Mouse (Mus musculus) neural tube, embryonic 14.5 days (tissue): Measurements from ENCODE around the gene Selplg. TPM values are rescaled to one million over a fixed set of nuclear protein-coding genes. Genes with fewer than 3 reads are reported as not detected.
"Not testable (repeated sequence)": the region's sequence is repeated elsewhere in the genome, so short reads cannot be mapped to it uniquely, and the experiment has no call there.

ENCODE experiments used
- ATAC-seq: fragments of 200-750 bp; cut with Nextera tagmentation; 2 replicates; pipeline ENCODE4 v1.8.0; 2017; ENCODE audit warnings: low read depth, mild to moderate bottlenecking, moderate TSS enrichment, moderate library complexity
- H3K27ac ChIP-seq: fragments of 300-500 bp; sonication (generic); 2 replicates; pipeline ENCODE4 v1.5.1; 2014; ENCODE audit warnings: low read depth, mild to moderate bottlenecking, control low read depth, low read length, moderate library complexity, mixed read lengths
- H3K27me3 ChIP-seq: fragments of 300-500 bp; sonication (generic); 2 replicates; pipeline ENCODE4 v1.6.1; 2014; ENCODE audit warnings: low read length; ENCODE audit not compliant: control insufficient read depth, insufficient read depth
- H3K36me3 ChIP-seq: fragments of 300-500 bp; sonication (generic); 2 replicates; pipeline ENCODE4 v1.6.1; 2014; ENCODE audit warnings: low read length, mixed read lengths; ENCODE audit not compliant: control insufficient read depth, insufficient read depth
- H3K4me1 ChIP-seq: fragments of 300-500 bp; sonication (generic); 2 replicates; pipeline ENCODE4 v1.6.1; 2014; ENCODE audit warnings: low read length; ENCODE audit not compliant: control insufficient read depth, insufficient read depth
- H3K4me2 ChIP-seq: fragments of 300-500 bp; sonication (generic); 2 replicates; pipeline ENCODE4 v1.6.1; 2014; ENCODE audit warnings: mild to moderate bottlenecking, low read depth, low read length, control low read depth
- H3K4me3 ChIP-seq: fragments of 300-500 bp; sonication (generic); 2 replicates; pipeline ENCODE4 v1.5.1; 2014; ENCODE audit warnings: low read depth, low read length, control low read depth, mixed read lengths
- H3K9ac ChIP-seq: fragments of 300-500 bp; sonication (generic); replicated peaks from 2 replicates; pipeline ENCODE4 v1.6.1; 2014; ENCODE audit warnings: low read depth, mild to moderate bottlenecking, control low read depth, low read length, mixed read lengths
- H3K9me3 ChIP-seq: fragments of 300-500 bp; sonication (generic); 2 replicates; pipeline ENCODE4 v1.6.1; 2016; ENCODE audit warnings: low read length; ENCODE audit not compliant: control insufficient read depth
- WGBS: fragments of 180-500 bp; shearing (Covaris S2); extraction: QIAGEN DNeasy Blood & Tissue Kit; methylation state at CpG from one replicate; pipeline ENCODE4 v1.1.7; 2014; 5-methylcytosine and 5-hydroxymethylcytosine counted together
- polyA plus RNA-seq: library from polyadenylated mRNA; unstranded; fragments of >200 nt; fragmentation: Nextera tagmentation; extraction: Ambion mirVana; gene quantifications from 2 replicates; pipeline ENCODE4 v1.2.1, GENCODE M21; 2014

Selplg gene
- polyA plus RNA-seq, 1 experiment from 2014 or later, result 1.8 TPM

- no peak for ATAC-seq
- Histone ChIP-seq H3K9ac (no peak overlapping the region), H3K27ac (no peak overlapping the region), H3K4me2 (no peak overlapping the region), H3K4me3 (no peak overlapping the region), H3K27me3 (no peaks in the 10 kb centered on the region), H3K9me3 (no peaks in the 10 kb centered on the region), H3K4me1 (no peaks in the 10 kb centered on the region), H3K36me3 (no peaks in the 10 kb centered on the region)
- WGBS, result 96% methylated on average over 7 of the region's 7 CpGs
Observed at GRCm38 (mm10) chr5:113782624-113783023, 49.8 kb downstream of the Selplg start.

DNA sequence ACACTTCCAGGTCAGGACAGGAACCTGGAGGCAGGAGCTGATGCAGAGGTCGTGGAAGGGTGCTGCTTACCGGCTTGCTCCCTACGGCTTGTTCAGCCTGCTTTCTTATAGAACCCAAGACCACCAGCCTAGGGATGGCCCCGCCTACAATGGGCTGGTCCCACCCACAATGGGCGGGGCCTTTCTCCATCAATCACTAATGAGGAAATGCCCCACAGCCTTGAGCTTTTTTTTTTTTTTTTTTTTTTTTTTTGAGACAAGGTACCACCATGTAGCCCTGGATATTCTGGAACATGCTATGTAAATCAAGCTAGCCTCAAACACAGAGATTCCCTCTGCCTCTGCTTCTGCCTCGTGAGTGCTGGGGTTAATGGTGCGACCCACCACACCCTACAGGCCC is 50.6 kb downstream of the Selplg start:
- ATAC-seq, result no peak
- H3K27me3 ChIP-seq, result no peaks in the 10 kb centered on the region
- no peak overlapping the region for H3K27ac ChIP-seq
- no peaks in the 10 kb centered on the region for H3K4me1 ChIP-seq
- no peaks in the 10 kb centered on the region for H3K9me3 ChIP-seq
- no peak overlapping the region for H3K4me2 ChIP-seq
- H3K9ac ChIP-seq, result no peak overlapping the region
- WGBS, result 82% methylated on average over 7 of the region's 7 CpGs
- H3K4me3 ChIP-seq, result no peak overlapping the region
- H3K36me3 ChIP-seq, result 0 out of 2 replicates have a peak, but pooled peaks cover 3% of the 10 kb centered on the region

- Histone ChIP-seq H3K36me3 (peaks cover 7% of the 10 kb centered on the region; the same call in 1 of the 2 replicates), H3K9ac (no peak overlapping the region), H3K4me3 (no peak overlapping the region), H3K27me3 (no peaks in the 10 kb centered on the region), H3K27ac (no peak overlapping the region), H3K4me2 (no peak overlapping the region), H3K9me3 (no peaks in the 10 kb centered on the region), H3K4me1 (no peaks in the 10 kb centered on the region)
- ATAC-seq, result no peak
- 78% methylated on average over 7 of the region's 7 CpGs for WGBS
Observed at GRCm38 (mm10) chr5:113781254-113781653, 51.2 kb downstream of the Selplg start.

- Histone ChIP-seq H3K9ac (no peak overlapping the region), H3K27ac (no peak overlapping the region), H3K36me3 (peaks cover 12% of the 10 kb centered on the region; the same call in 1 of the 2 replicates), H3K9me3 (no peaks in the 10 kb centered on the region), H3K27me3 (no peaks in the 10 kb centered on the region), H3K4me2 (no peak overlapping the region), H3K4me1 (no peaks in the 10 kb centered on the region), H3K4me3 (no peak overlapping the region)
- 93% methylated on average over 5 of the region's 5 CpGs for WGBS
- no peak for ATAC-seq
Observed at GRCm38 (mm10) chr5:113780763-113781162, 51.7 kb downstream of the Selplg start.

GRCm38 (mm10) chr5:113780082-113780752 is 52.2 kb downstream of the Selplg start:
- no peak overlapping the region for H3K4me2 ChIP-seq
- WGBS, result 97% methylated on average over 3 of the region's 3 CpGs
- peaks cover 16% of the 10 kb centered on the region for H3K36me3 ChIP-seq
- H3K4me3 ChIP-seq, result no peak overlapping the region
- no peaks in the 10 kb centered on the region for H3K27me3 ChIP-seq
- no peak overlapping the region for H3K27ac ChIP-seq
- no peaks in the 10 kb centered on the region for H3K4me1 ChIP-seq
- no peaks in the 10 kb centered on the region for H3K9me3 ChIP-seq
- peak; percentile 34; the same call in 1 of the 2 replicates for ATAC-seq
- no peak overlapping the region for H3K9ac ChIP-seq

- Histone ChIP-seq H3K27ac (no peak overlapping the region), H3K4me1 (no peaks in the 10 kb centered on the region), H3K9ac (no peak overlapping the region), H3K27me3 (no peaks in the 10 kb centered on the region), H3K9me3 (no peaks in the 10 kb centered on the region), H3K4me3 (no peak overlapping the region), H3K36me3 (peaks cover 19% of the 10 kb centered on the region), H3K4me2 (no peak overlapping the region)
- no peak for ATAC-seq
- WGBS, result 81% methylated on average over 5 of the region's 5 CpGs
Observed at GRCm38 (mm10) chr5:113779569-113779968, 52.9 kb downstream of the Selplg start.

DNA sequence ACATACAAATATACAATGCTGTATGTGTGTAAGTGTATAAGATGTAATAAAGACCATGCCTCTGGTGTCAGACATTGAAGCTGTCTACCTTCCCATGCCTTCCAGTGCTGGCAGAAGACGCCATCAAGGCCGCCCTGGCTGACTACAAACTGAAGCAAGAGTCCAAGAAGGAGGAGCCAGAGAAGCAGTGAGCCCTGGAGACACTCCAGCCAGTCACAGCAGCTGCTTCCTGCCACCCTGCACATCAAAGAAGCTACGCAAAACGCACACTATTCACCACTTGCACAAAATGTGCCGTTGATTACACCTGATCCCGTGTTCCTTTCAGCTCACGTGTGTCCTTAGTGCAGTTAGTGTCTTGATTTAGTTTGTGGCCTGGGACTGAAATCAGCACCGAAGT is 54.7 kb downstream of the Selplg start:
- WGBS, result 90% methylated on average over 8 of the region's 8 CpGs
- ATAC-seq, H3K9ac ChIP-seq, H3K4me1 ChIP-seq, H3K4me3 ChIP-seq, H3K27ac ChIP-seq, H3K27me3 ChIP-seq, H3K4me2 ChIP-seq, H3K9me3 ChIP-seq: not testable (repeated sequence)
- peaks cover 19% of the 10 kb centered on the region for H3K36me3 ChIP-seq

DNA sequence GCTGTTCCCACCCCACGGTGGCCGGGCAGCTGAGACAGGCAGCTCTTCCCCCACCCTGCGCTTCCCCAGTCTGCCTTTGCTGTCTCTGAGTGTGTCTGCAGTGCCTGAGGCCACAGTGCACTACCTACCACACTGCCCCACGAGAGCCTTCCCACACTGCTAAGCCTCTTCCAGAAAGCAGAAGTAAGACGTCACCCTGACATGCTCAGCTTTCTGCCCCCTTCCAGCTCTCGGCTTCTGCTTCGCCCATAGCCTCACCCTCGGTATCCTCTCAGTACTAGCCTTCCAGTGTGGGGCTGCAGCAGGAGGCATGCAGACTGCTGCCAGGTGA is 55.6 kb downstream of the Selplg start:
- peaks cover 19% of the 10 kb centered on the region for H3K36me3 ChIP-seq
- no peak for ATAC-seq
- no peak overlapping the region for H3K4me2 ChIP-seq
- no peak overlapping the region for H3K4me3 ChIP-seq
- H3K4me1 ChIP-seq, result peaks cover 10% of the 10 kb centered on the region; the same call in 1 of the 2 replicates
- no peak overlapping the region for H3K27ac ChIP-seq
- no peaks in the 10 kb centered on the region for H3K27me3 ChIP-seq
- WGBS, result 93% methylated on average over 8 of the region's 8 CpGs
- H3K9ac ChIP-seq, result no peak overlapping the region
- no peaks in the 10 kb centered on the region for H3K9me3 ChIP-seq

GRCm38 (mm10) chr5:113776128-113776895 is 56.1 kb downstream of the Selplg start:
- no peak for ATAC-seq
- no peak overlapping the region for H3K4me3 ChIP-seq
- WGBS, result 97% methylated on average over 15 of the region's 15 CpGs
- no peak overlapping the region for H3K9ac ChIP-seq
- no peaks in the 10 kb centered on the region for H3K27me3 ChIP-seq
- H3K9me3 ChIP-seq, result no peaks in the 10 kb centered on the region
- H3K27ac ChIP-seq, result no peak overlapping the region
- peaks cover 10% of the 10 kb centered on the region; the same call in 1 of the 2 replicates for H3K4me1 ChIP-seq
- peaks cover 19% of the 10 kb centered on the region for H3K36me3 ChIP-seq
- no peak overlapping the region for H3K4me2 ChIP-seq
